Comparison of ENCODE assay signal across 16 mouse cellular contexts in genomic region chr8:126628616-126629015, GRCm38 (mm10). TPM values are rescaled to one million over a fixed set of nuclear protein-coding genes. Genes with fewer than 3 reads are reported as not detected.
A peak's percentile ranks its signal among the peaks of the same experiment; 100 is the strongest.
DNase-seq lines count a peak whose midpoint lies in the region; TF ChIP-seq lines count a peak whose summit lies in the region.
"Had no signal": no experiment of that assay in that cellular context is flagged by ENCODE, and none has a peak within 500 bp of the region (broad histone marks: within the 10 kb centered on the region; RNA-seq: fewer than 3 reads in every experiment).

No protein-coding gene starts in this region.

- 40% methylated on average over 3 of the region's 3 CpGs for WGBS in thymus, adult 2 months

- H3K4me3 ChIP-seq in thymus, adult 2 months (ENCODE audit: control insufficient read depth, insufficient read depth, low read length): no peak overlapping the region
- peak overlapping the region; percentile 72 for H3K4me3 ChIP-seq in megakaryocyte, embryonic 14.5 days (replicated peaks)
- H3K4me3 ChIP-seq: forebrain, embryonic 12.5 days; hindbrain, embryonic 15.5 days; midbrain, embryonic 15.5 days; neural tube, embryonic 13.5 days had no signal

- TF ChIP-seq CTCF in thymus, adult 2 months (IDR thresholded peaks at IDR 0.05; ENCODE audit: borderline replicate concordance, control insufficient read depth, extremely low read depth, insufficient read depth, low read length, poor library complexity): no peak

- TF ChIP-seq POLR2A in thymus, adult 2 months (IDR thresholded peaks at IDR 0.05; ENCODE audit: control insufficient read depth, extremely low read depth, insufficient read depth, low read length, poor library complexity): no peak

- DNase-seq in thymus, postnatal 14 days: peak; percentile 29
- DNase-seq in thymus, adult 2 months: no peak
- peak; percentile 44 for DNase-seq in MEL-GATA-1-ER (ENCODE audit: extremely low read depth, low read depth)
- no peak for DNase-seq in heart, postnatal 4 days
- DNase-seq in cerebellum, postnatal 10 days: no peak
- no peak for DNase-seq in frontal cortex, postnatal 25 days (ENCODE audit: low spot score in 2 of 2)
- DNase-seq: adrenal gland, adult 2 months; cerebellum, adult 8-10 months; embryo, embryonic 11 days; kidney, postnatal 10 days; lung, embryonic 14.5 days had no signal

- H3K4me1 ChIP-seq in thymus, adult 2 months (replicated peaks; ENCODE audit: control insufficient read depth, insufficient read depth, low read length): peaks cover 28% of the 10 kb centered on the region
- peaks cover 42% of the 10 kb centered on the region for H3K4me1 ChIP-seq in megakaryocyte, embryonic 14.5 days
- H3K4me1 ChIP-seq: forebrain, embryonic 12.5 days; hindbrain, embryonic 15.5 days; midbrain, embryonic 15.5 days; neural tube, embryonic 13.5 days had no signal

- no peaks in the 10 kb centered on the region for H3K27me3 ChIP-seq in thymus, adult 2 months (ENCODE audit: control insufficient read depth, insufficient read depth, low read length)
- no peaks in the 10 kb centered on the region for H3K27me3 ChIP-seq in megakaryocyte, embryonic 14.5 days (replicated peaks)
- H3K27me3 ChIP-seq: forebrain, embryonic 12.5 days; hindbrain, embryonic 15.5 days; midbrain, embryonic 15.5 days; neural tube, embryonic 13.5 days had no signal

- H3K36me3 ChIP-seq in thymus, adult 2 months (ENCODE audit: control insufficient read depth, insufficient read depth, low read length): no peaks in the 10 kb centered on the region
- H3K36me3 ChIP-seq in megakaryocyte, embryonic 14.5 days (replicated peaks; ENCODE audit: low read length): peaks cover 11% of the 10 kb centered on the region
- H3K36me3 ChIP-seq: forebrain, embryonic 12.5 days; hindbrain, embryonic 15.5 days; midbrain, embryonic 15.5 days; neural tube, embryonic 13.5 days had no signal

- H3K27ac ChIP-seq in thymus, adult 2 months (ENCODE audit: control insufficient read depth, insufficient read depth, low read length): no peak overlapping the region
- H3K27ac ChIP-seq: forebrain, embryonic 12.5 days; hindbrain, embryonic 15.5 days; midbrain, embryonic 15.5 days; neural tube, embryonic 13.5 days had no signal

- H3K9me3 ChIP-seq in megakaryocyte, embryonic 14.5 days: peaks cover 31% of the 10 kb centered on the region
- H3K9me3 ChIP-seq: hindbrain, embryonic 15.5 days had no signal

RNA-seq across cellular contexts. Expression of gene Irf2bp2, which starts 34.8 kb away (rescaled TPM):
- polyA plus RNA-seq in thymus, adult 2 months (2012; rRNA removed): 71.7 and 113 TPM in 2 replicates
- polyA plus RNA-seq in megakaryocyte, embryonic 14.5 days (2012; ENCODE audit: insufficient read depth, low replicate concordance): 51.5 and 58.6 TPM in 2 replicates
- total RNA-seq in heart, postnatal 4 days (2021): 10 to 100 TPM; 98.2 to 100.0 TPM

Comparison
In these comparisons a context has a peak if more than half of its experiments do, and no peak if none do; other contexts are left out.
1. DNase-seq: peak in thymus, postnatal 14 days (single experiment) and MEL-GATA-1-ER (single experiment); none in thymus, adult 2 months (single experiment), heart, postnatal 4 days (single experiment), cerebellum, postnatal 10 days (0 of 2) and frontal cortex, postnatal 25 days (0 of 2).